Mouse (Mus musculus): ENCODE data around the gene 2310034G01Rik. TPM values are rescaled to one million over a fixed set of nuclear protein-coding genes. Genes with fewer than 3 reads are reported as not detected.

The 2310034G01Rik gene
- total RNA-seq, 2 experiments from 2014 or later = 0.77 to 1.2 TPM

DNA sequence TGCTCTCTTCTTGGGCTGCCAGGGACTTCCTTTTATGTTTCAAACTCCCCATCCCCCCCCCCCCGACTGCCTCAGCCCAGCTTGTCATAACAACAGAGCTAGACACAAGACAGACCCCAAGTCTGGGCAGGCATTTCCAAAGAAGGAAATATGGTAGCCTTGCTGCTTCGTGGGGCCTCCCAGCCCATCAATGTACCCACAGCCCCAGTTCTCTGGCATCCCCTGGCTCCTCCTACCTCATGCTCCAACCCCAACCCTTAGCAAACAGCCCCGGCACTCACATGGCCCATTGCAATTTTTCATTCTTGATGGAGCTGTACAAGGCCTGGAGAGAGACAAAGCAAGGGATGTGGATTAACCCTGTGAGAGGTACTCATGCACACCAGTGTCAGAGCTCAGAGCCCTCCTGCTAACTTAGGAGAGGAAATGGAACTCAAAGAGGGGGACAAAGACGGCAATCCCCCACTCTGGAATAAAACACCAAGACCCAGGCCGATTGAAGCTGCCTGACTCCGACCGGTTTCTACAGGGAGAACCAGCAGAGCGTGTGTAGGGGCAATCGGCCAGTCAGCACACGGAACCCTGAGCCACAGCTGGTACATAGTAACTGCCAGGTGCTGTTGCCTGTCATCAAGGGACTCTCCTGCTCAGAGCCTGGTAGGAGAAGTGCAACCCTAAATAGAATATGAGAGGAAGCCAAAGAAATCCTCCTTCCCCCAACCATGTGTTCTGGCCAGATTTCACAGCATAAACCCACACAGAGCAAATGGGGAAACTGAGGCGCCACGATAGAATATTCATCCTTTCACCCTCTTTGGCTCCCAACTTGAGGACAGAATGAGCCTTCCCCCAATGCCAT is 34.1 kb downstream of the 2310034G01Rik start:
- peak; percentile 9 to 46 for DNase-seq (ENCODE audit: low spot score in 2 of 2)

DNA sequence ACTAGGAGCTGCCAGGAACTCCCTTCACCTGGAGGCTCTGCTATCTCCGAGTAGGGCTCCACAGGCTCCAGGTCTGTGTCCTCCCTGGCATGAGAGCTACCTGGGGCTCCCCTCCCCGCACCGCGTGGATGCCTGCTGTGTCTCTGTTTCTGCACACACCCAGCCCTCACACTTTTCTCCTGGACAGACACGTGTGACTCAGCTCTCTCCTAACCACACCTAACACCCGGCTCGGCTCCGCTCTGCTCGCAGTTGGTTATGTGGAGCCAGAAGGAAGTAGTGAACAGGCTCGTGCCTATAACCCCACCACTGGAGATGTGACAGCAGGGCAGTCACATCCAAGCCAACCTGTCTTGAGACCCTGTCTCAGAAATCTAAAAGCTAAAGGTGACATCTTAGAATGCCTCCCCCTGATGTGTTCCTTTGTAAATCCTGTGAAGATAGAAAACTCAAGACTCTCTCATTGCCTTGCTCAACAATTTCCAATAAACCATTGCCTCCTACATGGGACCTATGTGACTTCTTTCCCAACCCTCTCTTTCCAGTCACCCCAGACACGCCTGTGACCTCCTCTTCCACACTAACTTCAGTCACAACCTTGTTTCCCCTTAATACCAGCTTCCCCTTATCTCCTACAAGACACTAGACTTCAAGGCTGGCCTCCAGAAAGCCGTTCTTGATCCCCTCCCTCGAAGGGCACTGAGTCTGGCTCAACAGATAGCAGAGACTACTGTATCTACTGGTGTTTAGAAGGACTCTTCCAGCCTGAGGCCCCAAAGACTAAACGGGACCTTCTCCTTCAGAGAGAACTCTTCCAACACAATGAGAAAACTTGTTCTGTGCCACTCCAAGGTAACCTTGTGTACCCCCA is 35.0 kb downstream of the 2310034G01Rik start:
- DNase-seq (ENCODE audit: low spot score in 2 of 2) = peak; percentile 0 to 10

GRCm38 (mm10) chr19:46314151-46314601 is 35.9 kb downstream of the 2310034G01Rik start:
- no peak for DNase-seq (ENCODE audit: low spot score in 2 of 2)

- DNase-seq (ENCODE audit: low spot score in 2 of 2) = no peak
Observed at GRCm38 (mm10) chr19:46313591-46313990, 36.5 kb downstream of the 2310034G01Rik start.

DNA sequence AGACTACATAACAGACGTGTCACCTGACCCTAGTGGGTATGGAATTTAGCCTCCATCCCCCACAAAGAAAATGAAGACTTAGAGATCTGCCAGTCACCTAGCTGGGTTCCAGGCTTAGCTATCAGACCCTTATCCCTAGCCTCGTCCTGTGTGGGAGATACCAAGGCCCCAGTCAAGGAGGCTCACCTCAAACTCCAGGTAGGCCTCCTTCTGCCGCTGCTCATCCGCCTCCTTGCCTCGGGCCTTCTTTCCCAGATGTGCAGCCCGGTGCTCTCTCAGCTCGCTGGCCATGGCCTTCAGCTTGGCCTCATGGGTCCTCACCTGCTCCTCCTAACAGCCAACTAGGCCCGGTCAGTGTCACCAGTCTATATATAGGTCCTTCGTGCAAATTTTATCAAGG is 37.0 kb downstream of the 2310034G01Rik start:
- DNase-seq (ENCODE audit: low spot score in 2 of 2) = no peak

- peak in 1 of 2 experiments; percentile 3 for DNase-seq (ENCODE audit: low spot score in 2 of 2)
Observed at GRCm38 (mm10) chr19:46312566-46312965, 37.5 kb downstream of the 2310034G01Rik start.

- DNase-seq (ENCODE audit: low spot score in 2 of 2) = no peak
Observed at GRCm38 (mm10) chr19:46311341-46311740, 38.8 kb downstream of the 2310034G01Rik start.

DNA sequence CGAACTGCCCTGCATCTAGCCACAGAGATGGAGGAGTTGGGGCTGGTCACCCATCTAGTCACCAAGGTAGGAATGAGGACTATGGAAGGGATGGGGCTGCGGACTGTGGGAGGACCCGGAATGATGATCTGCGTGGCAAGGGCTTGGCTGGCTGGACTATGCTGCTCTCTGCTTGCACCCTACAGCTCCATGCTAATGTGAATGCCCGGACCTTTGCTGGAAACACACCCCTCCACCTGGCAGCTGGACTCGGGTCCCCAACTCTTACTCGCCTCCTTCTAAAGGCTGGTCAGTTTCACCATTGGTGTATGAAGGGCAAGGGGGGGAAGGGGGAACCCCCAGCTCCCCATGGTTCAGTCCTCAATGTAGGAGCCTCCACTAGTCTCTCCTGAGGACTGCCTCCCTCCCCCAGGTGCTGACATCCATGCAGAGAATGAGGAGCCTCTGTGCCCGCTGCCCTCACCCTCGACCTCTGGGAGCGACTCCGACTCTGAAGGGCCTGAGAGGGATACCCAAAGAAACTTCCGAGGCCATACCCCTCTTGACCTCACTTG is 39.7 kb downstream of the 2310034G01Rik start:
- peak in 1 of 2 experiments; percentile 7 for DNase-seq (ENCODE audit: low spot score in 2 of 2)

DNA sequence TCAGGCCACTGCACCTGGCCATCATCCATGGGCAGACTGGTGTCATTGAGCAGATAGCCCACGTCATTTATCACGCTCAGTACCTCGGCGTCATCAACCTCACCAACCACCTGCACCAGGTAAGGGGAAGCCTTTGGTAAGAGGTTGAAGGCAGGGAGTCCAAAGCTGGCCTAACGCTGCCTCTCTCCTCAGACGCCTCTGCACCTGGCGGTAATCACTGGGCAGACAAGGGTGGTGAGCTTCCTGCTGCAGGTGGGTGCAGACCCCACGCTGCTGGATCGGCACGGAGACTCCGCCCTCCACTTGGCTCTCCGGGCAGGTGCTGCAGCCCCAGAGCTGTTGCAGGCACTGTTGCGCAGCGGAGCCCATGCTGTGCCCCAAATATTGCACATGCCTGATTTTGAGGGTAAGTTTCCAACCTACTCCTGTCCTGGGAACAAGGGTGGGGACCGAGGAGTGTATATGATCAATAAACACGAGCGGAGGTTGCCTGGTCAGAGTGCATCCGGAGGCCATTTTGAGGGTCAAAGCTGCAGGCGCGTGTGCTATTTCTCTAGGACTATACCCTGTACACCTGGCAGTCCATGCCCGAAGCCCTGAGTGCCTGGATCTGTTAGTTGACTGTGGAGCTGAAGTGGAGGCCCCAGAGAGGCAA is 40.3 kb downstream of the 2310034G01Rik start:
- peak; percentile 1 to 9 for DNase-seq (ENCODE audit: low spot score in 2 of 2)

- DNase-seq (ENCODE audit: low spot score in 2 of 2) = peak; percentile 83 to 91
Observed at GRCm38 (mm10) chr19:46308706-46309435, 41.2 kb downstream of the 2310034G01Rik start.

GRCm38 (mm10) chr19:46308303-46308702 is 41.8 kb downstream of the 2310034G01Rik start:
- peak; percentile 1 to 13 for DNase-seq (ENCODE audit: low spot score in 2 of 2)

GRCm38 (mm10) chr19:46307781-46308180 is 42.3 kb downstream of the 2310034G01Rik start:
- DNase-seq (ENCODE audit: low spot score in 2 of 2) = no peak

DNA sequence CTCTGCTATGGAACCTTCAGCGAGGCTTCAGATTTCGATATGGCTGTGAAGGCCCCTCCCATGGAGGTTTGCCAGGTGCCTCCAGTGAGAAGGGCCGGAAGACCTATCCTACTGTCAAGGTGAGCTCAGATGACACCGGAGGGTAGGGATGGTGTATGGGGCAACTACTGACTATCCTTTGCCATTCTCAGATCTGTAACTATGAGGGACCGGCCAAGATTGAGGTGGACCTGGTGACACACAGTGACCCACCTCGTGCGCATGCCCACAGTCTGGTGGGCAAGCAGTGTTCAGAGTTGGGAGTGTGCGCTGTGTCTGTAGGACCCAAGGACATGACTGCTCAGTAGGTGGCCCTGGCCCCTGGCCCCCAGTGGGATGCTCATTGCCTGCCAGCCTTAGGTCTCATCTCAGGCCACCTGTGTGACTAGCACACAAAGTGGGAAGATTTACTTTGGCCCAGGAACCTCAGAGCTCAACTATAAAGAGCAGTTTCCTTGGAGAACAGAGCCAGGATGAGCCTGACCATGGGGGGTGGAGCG is 43.3 kb downstream of the 2310034G01Rik start:
- DNase-seq (ENCODE audit: low spot score in 2 of 2) = no peak

GRCm38 (mm10) chr19:46306268-46306610 is 43.9 kb downstream of the 2310034G01Rik start:
- DNase-seq (ENCODE audit: low spot score in 2 of 2) = no peak

- DNase-seq (ENCODE audit: low spot score in 2 of 2) = peak in 1 of 2 experiments; percentile 79
Observed at GRCm38 (mm10) chr19:46305432-46306267, 44.5 kb downstream of the 2310034G01Rik start.

- DNase-seq (ENCODE audit: low spot score in 2 of 2) = no peak
Observed at GRCm38 (mm10) chr19:46304908-46305333, 45.2 kb downstream of the 2310034G01Rik start.

DNA sequence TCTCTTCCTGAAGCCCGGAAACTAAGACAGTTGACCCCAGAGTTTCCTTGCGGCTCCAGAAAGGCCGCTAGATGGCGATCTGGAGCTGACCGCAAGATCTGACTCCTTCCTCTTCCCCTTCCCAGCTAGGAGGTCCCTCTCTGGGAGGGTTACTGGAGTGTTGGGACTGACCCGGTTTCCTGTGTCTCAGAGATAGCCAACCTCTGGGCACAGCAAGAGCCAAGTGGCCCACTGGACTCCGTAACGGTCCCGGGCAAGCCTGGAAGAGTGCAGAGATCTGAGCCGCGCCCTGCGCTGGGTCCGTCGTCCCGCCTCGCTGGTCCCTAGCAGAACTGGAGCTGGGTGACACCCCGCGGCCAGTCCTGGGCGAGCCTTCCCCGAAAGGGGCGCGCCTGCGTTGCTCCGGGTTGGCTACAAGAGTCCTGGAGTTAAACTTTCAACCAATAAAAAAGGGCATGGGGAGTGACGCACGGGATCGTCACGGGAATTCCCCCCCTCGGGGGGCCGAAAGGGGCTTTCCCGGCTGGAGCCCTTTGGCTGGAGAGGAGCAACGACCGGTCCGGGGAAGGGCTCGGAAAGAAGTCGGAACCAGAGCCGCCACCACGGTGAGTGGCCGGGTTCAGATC is 45.8 kb downstream of the 2310034G01Rik start, which contains the start of gene Nfkb2:
Nfkb2 (plus strand) TSS at position 105 of the 626 bp plus-strand sequence.
- peak; percentile 52 to 81 for DNase-seq (ENCODE audit: low spot score in 2 of 2)
